Mouse (Mus musculus) heart, embryonic 11.5 days (tissue): Measurements from ENCODE around the gene Lcn2. TPM values are rescaled to one million over a fixed set of nuclear protein-coding genes. Genes with fewer than 3 reads are reported as not detected.

Source experiments
- ATAC-seq: fragments of 200-750 bp; cut with Nextera tagmentation; replicated peaks from 2 replicates; pipeline ENCODE4 v1.8.0; 2017; ENCODE audit warnings: moderate library complexity; ENCODE audit not compliant: insufficient number of reproducible peaks, low FRiP score, low TSS enrichment
- H3K27ac ChIP-seq: fragments of 300-500 bp; sonication (generic); 2 replicates; pipeline ENCODE4 v1.5.1; 2014; ENCODE audit warnings: mild to moderate bottlenecking, low read depth, low read length
- H3K27me3 ChIP-seq: fragments of 300-500 bp; sonication (generic); 2 replicates; pipeline ENCODE4 v1.6.1; 2014; ENCODE audit warnings: mild to moderate bottlenecking, low read length, mixed read lengths; ENCODE audit not compliant: control insufficient read depth, insufficient read depth
- H3K36me3 ChIP-seq: fragments of 300-500 bp; sonication (generic); 2 replicates; pipeline ENCODE4 v1.6.1; 2014; ENCODE audit warnings: mild to moderate bottlenecking, low read length, moderate library complexity, mixed read lengths; ENCODE audit not compliant: control insufficient read depth, insufficient read depth
- H3K4me1 ChIP-seq: fragments of 300-500 bp; sonication (generic); 2 replicates; pipeline ENCODE4 v1.6.1; 2014; ENCODE audit warnings: low read length; ENCODE audit not compliant: control insufficient read depth, insufficient read depth
- H3K4me2 ChIP-seq: fragments of 300-500 bp; sonication (generic); 2 replicates; pipeline ENCODE4 v1.6.1; 2014; ENCODE audit warnings: mild to moderate bottlenecking, moderate library complexity
- H3K4me3 ChIP-seq: fragments of 300-500 bp; sonication (generic); 2 replicates; pipeline ENCODE4 v1.5.1; 2014; ENCODE audit warnings: low read depth, low read length
- H3K9ac ChIP-seq: fragments of 300-500 bp; sonication (generic); 2 replicates; pipeline ENCODE4 v1.6.1; 2014; ENCODE audit warnings: mild to moderate bottlenecking, low read depth, low read length, moderate library complexity
- H3K9me3 ChIP-seq: fragments of 300-500 bp; sonication (generic); replicated peaks from 2 replicates; pipeline ENCODE4 v1.6.1; 2016; ENCODE audit warnings: low read length; ENCODE audit not compliant: control insufficient read depth
- WGBS: fragments of 180-500 bp; shearing (Covaris S2); extraction: QIAGEN DNeasy Blood & Tissue Kit; methylation state at CpG from one replicate; pipeline ENCODE4 v1.1.7; 2014; ENCODE audit not compliant: insufficient replicate concordance; 5-methylcytosine and 5-hydroxymethylcytosine counted together
- polyA plus RNA-seq: library from polyadenylated mRNA; unstranded; fragments of >200 nt; fragmentation: Nextera tagmentation; extraction: Ambion mirVana; gene quantifications from 2 replicates; pipeline ENCODE4 v1.2.1, GENCODE M21; 2014

Gene Lcn2
- polyA plus RNA-seq, 1 experiment from 2014 or later, result 1.1 TPM

GRCm38 (mm10) chr2:32407144-32407824 lies 19.2 kb upstream of the Lcn2 start:
- no peak overlapping the region; the same call in 1 of the 2 replicates for H3K9ac ChIP-seq
- 76% methylated on average over 7 of the region's 7 CpGs for WGBS
- H3K9me3 ChIP-seq, result no peaks in the 10 kb centered on the region
- peaks cover 5% of the 10 kb centered on the region for H3K36me3 ChIP-seq
- no peak for ATAC-seq
- no peak overlapping the region for H3K4me3 ChIP-seq
- no peak overlapping the region for H3K4me2 ChIP-seq
- H3K27ac ChIP-seq, result no peak overlapping the region
- H3K4me1 ChIP-seq, result no peaks in the 10 kb centered on the region
- H3K27me3 ChIP-seq, result no peaks in the 10 kb centered on the region

DNA sequence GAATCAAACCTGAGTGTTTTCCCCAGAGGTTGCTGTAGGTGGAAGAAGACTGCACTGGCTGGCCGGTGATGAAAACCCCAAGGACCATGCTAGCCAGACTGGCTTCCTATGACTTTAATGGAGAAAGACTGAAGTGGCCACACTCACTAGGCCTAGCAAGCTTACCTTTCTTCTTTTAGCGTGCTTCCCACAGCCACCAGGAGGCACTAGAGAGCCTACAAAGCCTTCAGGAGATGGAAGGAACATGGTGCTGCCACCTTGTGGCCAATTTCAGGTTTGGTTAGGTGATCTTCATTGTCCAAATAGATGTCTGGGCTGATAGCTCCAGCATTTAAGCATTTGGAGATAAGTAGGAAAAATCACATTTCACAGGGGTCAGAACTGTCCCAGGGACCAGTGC lies 16.6 kb upstream of the Lcn2 start:
- Histone ChIP-seq H3K27ac (no peak overlapping the region), H3K27me3 (no peaks in the 10 kb centered on the region), H3K36me3 (peaks cover 10% of the 10 kb centered on the region), H3K4me2 (no peak overlapping the region), H3K4me1 (no peaks in the 10 kb centered on the region), H3K9me3 (no peaks in the 10 kb centered on the region), H3K4me3 (no peak overlapping the region), H3K9ac (0 out of 2 replicates have a peak overlapping the region, but pooled peaks have one; percentile 16)
- WGBS, result 9% methylated on average over 2 of the region's 2 CpGs
- ATAC-seq, result no peak

- WGBS, result 1% methylated on average over 15 of the region's 15 CpGs
These were observed 8.6 kb upstream of the Lcn2 start for GRCm38 (mm10) chr2:32396695-32397094.

DNA sequence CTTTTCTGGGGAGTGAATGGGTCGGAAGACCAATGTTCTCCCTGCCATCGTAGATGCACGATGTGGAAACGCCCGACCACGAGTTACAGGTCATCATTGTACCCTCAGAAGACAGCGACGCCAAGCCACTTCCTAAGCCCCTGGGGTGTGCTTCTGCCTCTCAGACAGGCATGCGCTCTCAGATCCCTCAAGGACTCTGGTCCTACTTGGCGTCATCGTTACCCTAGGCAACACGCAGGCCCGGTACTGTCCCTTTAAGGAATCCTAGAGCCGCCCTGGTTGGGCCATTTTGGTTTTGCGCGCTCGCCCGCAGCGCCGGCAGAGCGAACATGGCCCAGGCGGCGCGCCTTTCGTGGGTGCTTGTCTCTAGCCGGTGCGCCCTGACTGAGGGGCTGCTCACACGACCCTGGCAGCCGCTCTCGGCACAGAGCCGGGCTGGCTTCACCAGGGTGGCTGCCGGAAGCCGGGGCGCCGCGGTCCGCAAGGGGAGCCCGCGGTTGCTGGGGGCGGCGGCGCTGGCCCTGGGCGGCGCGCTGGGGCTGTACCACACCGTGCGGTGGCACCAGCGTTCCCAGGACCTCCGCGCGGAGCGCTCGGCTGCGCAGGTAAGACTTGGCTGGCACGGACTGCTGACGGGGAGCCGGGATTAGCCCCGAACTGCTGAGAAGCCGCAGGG lies 8.0 kb upstream of the Lcn2 start:
- Histone ChIP-seq H3K4me2 (peak overlapping the region; percentile 95), H3K4me1 (peaks cover 15% of the 10 kb centered on the region), H3K9ac (peak overlapping the region; percentile 86), H3K27me3 (no peaks in the 10 kb centered on the region), H3K27ac (peak overlapping the region; percentile 89), H3K36me3 (peaks cover 9% of the 10 kb centered on the region), H3K4me3 (peak overlapping the region; percentile 95), H3K9me3 (no peaks in the 10 kb centered on the region)
- ATAC-seq, result peak; percentile 86
- WGBS, result under 1% methylated on average over 59 of the region's 59 CpGs

More at GRCm38 (mm10) chr2:32396695-32397094, 8.6 kb upstream of the Lcn2 start:
- peaks cover 9% of the 10 kb centered on the region for H3K36me3 ChIP-seq
- H3K27ac ChIP-seq, result peak overlapping the region; percentile 89
- H3K27me3 ChIP-seq, result no peaks in the 10 kb centered on the region
- no peaks in the 10 kb centered on the region for H3K9me3 ChIP-seq
- peak overlapping the region; percentile 95 for H3K4me2 ChIP-seq
- H3K4me3 ChIP-seq, result peak overlapping the region; percentile 95
- ATAC-seq, result no peak
- H3K4me1 ChIP-seq, result peaks cover 15% of the 10 kb centered on the region
- peak overlapping the region; percentile 86 for H3K9ac ChIP-seq

DNA sequence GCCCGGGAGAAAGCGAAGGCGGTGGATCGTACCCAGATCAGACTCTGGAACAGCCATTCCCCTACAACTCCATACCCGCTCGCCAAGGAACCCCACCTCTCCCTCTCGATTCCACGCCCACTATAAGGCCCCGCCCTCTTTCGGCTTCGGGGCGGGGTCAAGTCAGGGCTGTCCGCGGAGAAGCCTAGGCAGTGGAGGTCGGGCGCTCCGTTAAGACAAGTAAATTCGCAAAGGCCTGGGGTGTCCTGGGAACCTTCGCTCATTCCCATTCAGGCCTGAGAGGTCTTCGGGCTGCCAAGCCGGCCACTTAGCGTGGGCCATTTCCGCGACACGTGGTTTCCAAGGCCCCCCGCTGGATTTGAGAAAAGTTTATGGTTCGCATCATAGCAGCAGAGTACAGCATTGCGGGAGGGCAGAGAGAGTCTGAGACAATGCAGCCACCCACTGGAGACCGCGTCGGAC lies 7.5 kb upstream of the Lcn2 start, which contains the start of gene Ptges2:
Gene Ptges2, plus strand, starts transcription at position 413 of the 462 bp plus-strand sequence.
- H3K9ac ChIP-seq, result peak within 1 kb of the TSS; percentile 86
- H3K27ac ChIP-seq, result peak within 1 kb of the TSS; percentile 89
- ATAC-seq, result peak; percentile 87
- peaks cover 9% of the 10 kb centered on the region for H3K36me3 ChIP-seq
- H3K4me2 ChIP-seq, result peak within 1 kb of the TSS; percentile 95
- peaks cover 15% of the 10 kb centered on the region for H3K4me1 ChIP-seq
- H3K4me3 ChIP-seq, result peak within 1 kb of the TSS; percentile 95
- H3K9me3 ChIP-seq, result no peaks in the 10 kb centered on the region
- under 1% methylated on average over 31 of the region's 31 CpGs for WGBS
- no peaks in the 10 kb centered on the region for H3K27me3 ChIP-seq

- Histone ChIP-seq H3K4me2 (peak overlapping the region; percentile 95), H3K9me3 (no peaks in the 10 kb centered on the region), H3K27ac (peak overlapping the region; percentile 89), H3K9ac (peak overlapping the region; percentile 86), H3K36me3 (peaks cover 8% of the 10 kb centered on the region), H3K27me3 (no peaks in the 10 kb centered on the region), H3K4me1 (peaks cover 15% of the 10 kb centered on the region), H3K4me3 (peak overlapping the region; percentile 95)
- no peak for ATAC-seq
- 4% methylated on average over 8 of the region's 8 CpGs for WGBS
These were observed 6.9 kb upstream of the Lcn2 start for GRCm38 (mm10) chr2:32394973-32395372.

DNA sequence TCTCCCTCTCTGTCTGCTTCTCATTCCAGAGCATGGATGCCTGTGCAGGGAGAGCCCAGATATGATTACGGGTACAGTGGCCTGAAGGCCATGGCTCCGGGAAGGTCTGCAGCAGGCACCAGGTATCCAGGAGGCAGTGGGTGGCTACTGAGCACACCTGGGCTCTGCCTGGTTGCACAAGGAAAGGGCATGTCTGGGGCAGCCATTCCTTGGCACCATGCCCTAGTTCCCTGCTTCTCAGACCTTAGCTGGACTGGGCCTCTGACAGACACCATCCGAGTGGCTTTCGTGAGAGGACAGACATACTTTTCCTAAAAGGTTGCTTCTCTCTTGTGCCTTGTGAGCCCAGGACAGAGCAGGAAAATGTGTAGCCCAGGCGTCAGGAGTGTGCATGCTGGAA lies 4.0 kb upstream of the Lcn2 start:
- no peaks in the 10 kb centered on the region for H3K36me3 ChIP-seq
- 0 out of 2 replicates have a peak, but pooled peaks cover 2% of the 10 kb centered on the region for H3K27me3 ChIP-seq
- 78% methylated on average over 5 of the region's 5 CpGs for WGBS
- H3K9ac ChIP-seq, result no peak overlapping the region
- no peaks in the 10 kb centered on the region for H3K9me3 ChIP-seq
- H3K4me2 ChIP-seq, result no peak overlapping the region
- no peak overlapping the region for H3K27ac ChIP-seq
- no peak for ATAC-seq
- no peak overlapping the region for H3K4me3 ChIP-seq
- peaks cover 10% of the 10 kb centered on the region for H3K4me1 ChIP-seq

GRCm38 (mm10) chr2:32390871-32391270 lies 2.8 kb upstream of the Lcn2 start:
- Histone ChIP-seq H3K4me1 (peaks cover 6% of the 10 kb centered on the region; the same call in 1 of the 2 replicates), H3K27ac (no peak overlapping the region), H3K4me3 (no peak overlapping the region), H3K9me3 (no peaks in the 10 kb centered on the region), H3K36me3 (no peaks in the 10 kb centered on the region), H3K27me3 (0 out of 2 replicates have a peak, but pooled peaks cover 3% of the 10 kb centered on the region), H3K4me2 (no peak overlapping the region), H3K9ac (no peak overlapping the region)
- WGBS, result 65% methylated on average over 8 of the region's 8 CpGs
- ATAC-seq, result no peak
